Mouse (Mus musculus) cerebellum, adult 2 months (tissue): ENCODE data around the gene Col7a1.

Experiments used
- CTCF ChIP-seq: fragments of 200-500 bp; IDR thresholded peaks from 2 replicates; pipeline ENCODE4 v1.5.1; 2011; ENCODE audit warnings: low read depth, mild to moderate bottlenecking, control low read depth, low read length, moderate library complexity, borderline replicate concordance; ENCODE audit not compliant: insufficient read depth
- POLR2A ChIP-seq: fragments of 200-500 bp; IDR thresholded peaks from 2 replicates; pipeline ENCODE4 v1.6.1; 2011; ENCODE audit warnings: low read length, control low read depth, borderline replicate concordance; ENCODE audit not compliant: insufficient read depth

- TF ChIP-seq POLR2A (no peak), CTCF (no peak)
Observed at GRCm38 (mm10) chr9:109008081-109008480, 54.7 kb downstream of the Col7a1 start.
